Mouse (Mus musculus): ENCODE measurements around the gene Smarca4. TPM values are rescaled to one million over a fixed set of nuclear protein-coding genes. Genes with fewer than 3 reads are reported as not detected.

Smarca4 gene
- polyA plus RNA-seq, 1 experiment from 2014 or later: 120 TPM

GRCm38 (mm10) chr9:21662034-21662433, 46.1 kb downstream of the Smarca4 start:
- no peak for ATAC-seq (ENCODE audit: insufficient number of reproducible peaks, insufficient read depth, low FRiP score, low TSS enrichment, low read depth)
- H3K4me1 ChIP-seq (replicated peaks): no peaks in the 10 kb centered on the region
- no peaks in the 10 kb centered on the region for H3K9me3 ChIP-seq
- H3K36me3 ChIP-seq: peaks cover 100% of the 10 kb centered on the region
- no peak overlapping the region for H3K27ac ChIP-seq
- no peak overlapping the region for H3K4me3 ChIP-seq (replicated peaks)
- no peaks in the 10 kb centered on the region for H3K27me3 ChIP-seq
- H3K4me2 ChIP-seq: no peak overlapping the region
- H3K9ac ChIP-seq (replicated peaks): no peak overlapping the region
- WGBS: 96% methylated on average over 5 of the region's 5 CpGs

- no peak for ATAC-seq (ENCODE audit: insufficient number of reproducible peaks, insufficient read depth, low FRiP score, low TSS enrichment, low read depth)
- WGBS: 96% methylated on average over 7 of the region's 7 CpGs
- peaks cover 100% of the 10 kb centered on the region for H3K36me3 ChIP-seq
Measured at GRCm38 (mm10) chr9:21668946-21669345, 53.0 kb downstream of the Smarca4 start.

GRCm38 (mm10) chr9:21670354-21670753, 54.4 kb downstream of the Smarca4 start:
- H3K4me2 ChIP-seq: no peak overlapping the region

More at GRCm38 (mm10) chr9:21668946-21669345, 53.0 kb downstream of the Smarca4 start:
- Histone ChIP-seq H3K9me3 (no peaks in the 10 kb centered on the region), H3K9ac (replicated peaks) (no peak overlapping the region), H3K4me2 (no peak overlapping the region), H3K4me3 (replicated peaks) (no peak overlapping the region), H3K27me3 (no peaks in the 10 kb centered on the region), H3K4me1 (replicated peaks) (no peaks in the 10 kb centered on the region), H3K27ac (no peak overlapping the region)

GRCm38 (mm10) chr9:21671753-21672152, 55.8 kb downstream of the Smarca4 start:
- H3K4me3 ChIP-seq (replicated peaks): no peak overlapping the region
- H3K27me3 ChIP-seq: no peaks in the 10 kb centered on the region
- H3K4me2 ChIP-seq: no peak overlapping the region
- H3K27ac ChIP-seq: no peak overlapping the region
- no peaks in the 10 kb centered on the region for H3K9me3 ChIP-seq
- H3K4me1 ChIP-seq (replicated peaks): no peaks in the 10 kb centered on the region
- ATAC-seq (ENCODE audit: insufficient number of reproducible peaks, insufficient read depth, low FRiP score, low TSS enrichment, low read depth): no peak
- WGBS: 92% methylated on average over 5 of the region's 5 CpGs
- H3K9ac ChIP-seq (replicated peaks): no peak overlapping the region
- H3K36me3 ChIP-seq: peaks cover 100% of the 10 kb centered on the region

More at GRCm38 (mm10) chr9:21670354-21670753, 54.4 kb downstream of the Smarca4 start:
- H3K4me3 ChIP-seq (replicated peaks): no peak overlapping the region
- no peaks in the 10 kb centered on the region for H3K9me3 ChIP-seq
- peaks cover 100% of the 10 kb centered on the region for H3K36me3 ChIP-seq
- no peak for ATAC-seq (ENCODE audit: insufficient number of reproducible peaks, insufficient read depth, low FRiP score, low TSS enrichment, low read depth)
- no peak overlapping the region for H3K9ac ChIP-seq (replicated peaks)
- H3K27ac ChIP-seq: no peak overlapping the region
- 91% methylated on average over 6 of the region's 6 CpGs for WGBS
- H3K27me3 ChIP-seq: no peaks in the 10 kb centered on the region
- no peaks in the 10 kb centered on the region for H3K4me1 ChIP-seq (replicated peaks)

GRCm38 (mm10) chr9:21677706-21678105, 61.7 kb downstream of the Smarca4 start:
- Histone ChIP-seq H3K36me3 (peaks cover 98% of the 10 kb centered on the region), H3K9me3 (no peaks in the 10 kb centered on the region), H3K4me2 (no peak overlapping the region), H3K27ac (no peak overlapping the region), H3K4me3 (replicated peaks) (no peak overlapping the region), H3K9ac (replicated peaks) (no peak overlapping the region), H3K27me3 (no peaks in the 10 kb centered on the region), H3K4me1 (replicated peaks) (no peaks in the 10 kb centered on the region)
- WGBS: 94% methylated on average over 17 of the region's 17 CpGs
- ATAC-seq (ENCODE audit: insufficient number of reproducible peaks, insufficient read depth, low FRiP score, low TSS enrichment, low read depth): no peak

GRCm38 (mm10) chr9:21680448-21680847, 64.5 kb downstream of the Smarca4 start:
- no peak overlapping the region for H3K9ac ChIP-seq (replicated peaks)
- H3K4me3 ChIP-seq (replicated peaks): no peak overlapping the region
- H3K27me3 ChIP-seq: no peaks in the 10 kb centered on the region
- peaks cover 98% of the 10 kb centered on the region for H3K36me3 ChIP-seq
- H3K27ac ChIP-seq: no peak overlapping the region
- H3K4me1 ChIP-seq (replicated peaks): no peaks in the 10 kb centered on the region
- H3K4me2 ChIP-seq: no peak overlapping the region
- ATAC-seq (ENCODE audit: insufficient number of reproducible peaks, insufficient read depth, low FRiP score, low TSS enrichment, low read depth): no peak
- 85% methylated on average over 4 of the region's 4 CpGs for WGBS
- H3K9me3 ChIP-seq: no peaks in the 10 kb centered on the region

- Histone ChIP-seq H3K4me3 (replicated peaks) (no peak overlapping the region), H3K36me3 (peaks cover 98% of the 10 kb centered on the region)
- 77% methylated on average over 4 of the region's 4 CpGs for WGBS
Measured at GRCm38 (mm10) chr9:21682827-21683226, 66.9 kb downstream of the Smarca4 start.

GRCm38 (mm10) chr9:21683897-21684296, 67.9 kb downstream of the Smarca4 start:
- Histone ChIP-seq H3K9me3 (no peaks in the 10 kb centered on the region), H3K4me3 (replicated peaks) (no peak overlapping the region), H3K27ac (no peak overlapping the region), H3K4me2 (no peak overlapping the region), H3K27me3 (no peaks in the 10 kb centered on the region), H3K9ac (replicated peaks) (no peak overlapping the region), H3K36me3 (peaks cover 98% of the 10 kb centered on the region), H3K4me1 (replicated peaks) (no peaks in the 10 kb centered on the region)
- no peak for ATAC-seq (ENCODE audit: insufficient number of reproducible peaks, insufficient read depth, low FRiP score, low TSS enrichment, low read depth)
- 86% methylated on average over 3 of the region's 3 CpGs for WGBS

More at GRCm38 (mm10) chr9:21682827-21683226, 66.9 kb downstream of the Smarca4 start:
- Histone ChIP-seq H3K4me1 (replicated peaks) (no peaks in the 10 kb centered on the region), H3K9ac (replicated peaks) (no peak overlapping the region), H3K4me2 (no peak overlapping the region), H3K27me3 (no peaks in the 10 kb centered on the region), H3K27ac (no peak overlapping the region), H3K9me3 (no peaks in the 10 kb centered on the region)
- no peak for ATAC-seq (ENCODE audit: insufficient number of reproducible peaks, insufficient read depth, low FRiP score, low TSS enrichment, low read depth)

- Histone ChIP-seq H3K27me3 (no peaks in the 10 kb centered on the region), H3K4me1 (replicated peaks) (no peaks in the 10 kb centered on the region), H3K4me2 (no peak overlapping the region), H3K9ac (replicated peaks) (no peak overlapping the region), H3K36me3 (peaks cover 99% of the 10 kb centered on the region), H3K9me3 (no peaks in the 10 kb centered on the region), H3K4me3 (replicated peaks) (no peak overlapping the region), H3K27ac (no peak overlapping the region)
- ATAC-seq (ENCODE audit: insufficient number of reproducible peaks, insufficient read depth, low FRiP score, low TSS enrichment, low read depth): no peak
- WGBS: 96% methylated on average over 7 of the region's 7 CpGs
Measured at GRCm38 (mm10) chr9:21688554-21688953, 72.6 kb downstream of the Smarca4 start.

- peaks cover 99% of the 10 kb centered on the region for H3K36me3 ChIP-seq
- no peak overlapping the region for H3K9ac ChIP-seq (replicated peaks)
- no peaks in the 10 kb centered on the region for H3K9me3 ChIP-seq
- no peak overlapping the region for H3K4me3 ChIP-seq (replicated peaks)
- no peaks in the 10 kb centered on the region for H3K27me3 ChIP-seq
- no peaks in the 10 kb centered on the region for H3K4me1 ChIP-seq (replicated peaks)
- ATAC-seq (ENCODE audit: insufficient number of reproducible peaks, insufficient read depth, low FRiP score, low TSS enrichment, low read depth): no peak
- no peak overlapping the region for H3K27ac ChIP-seq
- H3K4me2 ChIP-seq: no peak overlapping the region
- 89% methylated on average over 3 of the region's 3 CpGs for WGBS
Measured at GRCm38 (mm10) chr9:21690031-21690430, 74.1 kb downstream of the Smarca4 start.

GRCm38 (mm10) chr9:21691862-21692261, 75.9 kb downstream of the Smarca4 start:
- 55% methylated on average over 2 of the region's 2 CpGs for WGBS
- Histone ChIP-seq H3K27me3 (no peaks in the 10 kb centered on the region), H3K4me3 (replicated peaks) (no peak overlapping the region), H3K36me3 (peaks cover 98% of the 10 kb centered on the region), H3K27ac (no peak overlapping the region), H3K9me3 (no peaks in the 10 kb centered on the region), H3K4me1 (replicated peaks) (no peaks in the 10 kb centered on the region), H3K9ac (replicated peaks) (no peak overlapping the region), H3K4me2 (no peak overlapping the region)
- ATAC-seq (ENCODE audit: insufficient number of reproducible peaks, insufficient read depth, low FRiP score, low TSS enrichment, low read depth): no peak

GRCm38 (mm10) chr9:21692491-21692890, 76.5 kb downstream of the Smarca4 start:
- WGBS: 98% methylated on average over 4 of the region's 4 CpGs

More at GRCm38 (mm10) chr9:21692491-21692890, 76.5 kb downstream of the Smarca4 start:
- no peak overlapping the region for H3K9ac ChIP-seq (replicated peaks)
- H3K9me3 ChIP-seq: no peaks in the 10 kb centered on the region
- no peaks in the 10 kb centered on the region for H3K27me3 ChIP-seq
- H3K36me3 ChIP-seq: peaks cover 98% of the 10 kb centered on the region
- no peaks in the 10 kb centered on the region for H3K4me1 ChIP-seq (replicated peaks)
- H3K4me2 ChIP-seq: no peak overlapping the region
- no peak for ATAC-seq (ENCODE audit: insufficient number of reproducible peaks, insufficient read depth, low FRiP score, low TSS enrichment, low read depth)
- H3K4me3 ChIP-seq (replicated peaks): no peak overlapping the region
- no peak overlapping the region for H3K27ac ChIP-seq
